Mouse (Mus musculus) thymus, postnatal 4 days (tissue): ENCODE measurements around the gene Gm7298.
"Not testable (repeated sequence)": the region's sequence is repeated elsewhere in the genome, so short reads cannot be mapped to it uniquely, and the experiment has no call there.

Source experiments
- DNase-seq: peaks from one replicate; pipeline ENCODE4 v3.0.0; 2021

The Gm7298 gene

DNA sequence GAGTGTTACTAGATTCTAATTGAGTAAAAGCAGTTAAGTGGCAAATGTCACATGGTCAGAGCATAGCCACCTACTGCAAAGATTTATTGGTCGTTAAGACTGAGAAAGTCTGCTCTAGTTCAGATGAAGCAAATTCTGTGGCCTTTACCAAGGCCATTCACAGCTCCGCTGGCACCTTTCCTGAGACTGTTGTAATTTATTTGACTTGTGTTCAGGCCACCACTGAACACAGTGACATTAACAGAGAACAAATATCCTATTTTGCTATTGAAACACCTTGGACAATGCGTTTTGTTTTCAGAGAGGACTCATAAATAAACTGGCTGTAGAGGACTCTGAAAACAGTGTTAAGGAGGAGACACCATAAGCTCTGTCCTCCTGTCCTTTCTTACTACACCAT, at the start of gene Gm7298:
Gene Gm7298 (plus strand): TSS at position 301 of the 400 bp plus-strand sequence.
- DNase-seq: no peak

- DNase-seq: no peak
Measured at GRCm38 (mm10) chr6:121828034-121828433, 95.3 kb downstream of the Gm7298 start.

DNA sequence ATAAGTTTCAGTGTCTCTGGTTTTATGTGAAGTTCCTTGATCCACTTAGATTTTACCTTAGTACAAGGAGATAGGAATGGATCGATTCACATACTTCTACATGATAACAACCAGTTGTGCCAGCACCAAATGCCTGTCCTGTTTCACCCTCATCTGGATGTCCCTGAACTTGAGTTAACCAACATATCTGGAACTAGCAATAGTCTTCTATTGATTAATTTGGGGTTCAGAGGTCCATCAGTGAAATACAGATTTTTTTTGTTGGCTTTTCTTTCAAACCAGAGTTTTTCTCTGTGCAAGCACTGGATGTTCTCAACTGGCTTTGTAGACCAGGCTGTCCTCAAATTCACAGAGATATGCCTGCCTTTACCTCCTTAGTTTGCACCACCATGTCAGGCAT, 103.6 kb downstream of the Gm7298 start:
- no peak for DNase-seq

GRCm38 (mm10) chr6:121838271-121838670, 105.5 kb downstream of the Gm7298 start, which contains the start of gene Mug1:
Mug1 (plus strand) TSS chr6:121838541.
- DNase-seq: not testable (repeated sequence)
